Mouse (Mus musculus) thymus, postnatal 14 days (tissue): ENCODE measurements around the gene Crtc1.

ENCODE experiments used
- DNase-seq: peaks from one replicate; pipeline ENCODE4 v3.0.0; 2021

Gene Crtc1

DNA sequence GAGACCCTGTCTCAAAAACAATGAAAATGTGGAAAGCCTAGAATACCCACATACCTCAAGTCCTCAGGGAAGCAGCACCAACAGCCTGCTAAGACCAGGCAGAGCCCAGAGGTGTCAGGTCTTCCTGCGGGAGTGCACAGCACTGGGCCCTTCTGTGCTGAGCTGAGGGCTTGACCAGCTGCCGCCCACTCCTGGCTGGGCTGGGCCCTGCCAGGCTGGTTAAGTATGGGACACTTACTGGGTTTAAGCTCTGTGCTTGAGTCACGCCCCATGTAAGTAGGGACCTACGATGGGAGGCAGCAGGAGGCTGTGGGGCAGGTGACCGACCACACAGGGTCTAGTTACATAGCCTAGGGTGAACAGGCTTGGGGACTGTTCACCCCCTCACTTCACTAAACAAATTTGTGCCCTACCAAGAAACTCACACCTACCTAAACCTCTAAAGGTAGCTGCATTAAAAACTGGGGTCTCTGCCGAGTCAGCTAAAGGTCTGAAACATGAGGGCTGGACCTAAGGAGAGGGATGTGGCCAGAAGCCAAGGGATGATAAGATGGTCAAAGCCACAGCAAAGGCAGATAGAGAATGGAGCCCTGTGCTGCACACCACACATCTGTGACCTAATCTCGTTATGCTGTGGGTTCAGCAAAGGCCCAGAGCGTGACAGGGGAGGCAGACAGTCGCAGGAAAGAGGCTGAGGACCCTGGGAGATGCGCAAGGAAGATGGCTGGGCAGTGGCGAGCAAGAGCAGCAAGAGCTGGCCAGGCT lies 19.3 kb downstream of the Crtc1 start:
- no peak for DNase-seq

DNA sequence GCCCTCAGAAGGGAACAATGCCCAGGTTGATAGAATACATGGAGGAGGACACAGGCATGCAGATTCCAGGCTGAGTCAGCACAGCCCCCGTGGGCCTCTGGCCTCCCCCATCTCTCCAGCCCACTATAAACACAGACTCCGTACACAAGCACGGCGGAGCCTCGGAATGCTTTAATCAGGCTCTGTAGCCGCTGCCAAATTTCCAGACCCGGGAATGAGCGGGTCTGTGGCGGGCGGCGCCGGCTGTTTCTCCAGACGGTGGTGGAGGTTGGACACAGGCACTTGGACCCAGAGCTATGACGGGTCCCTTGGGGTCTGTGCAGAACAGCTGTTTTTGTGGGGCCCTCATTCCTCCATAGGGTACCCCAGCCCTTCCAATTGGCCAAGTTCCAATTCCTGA lies 20.4 kb downstream of the Crtc1 start:
- no peak for DNase-seq

DNA sequence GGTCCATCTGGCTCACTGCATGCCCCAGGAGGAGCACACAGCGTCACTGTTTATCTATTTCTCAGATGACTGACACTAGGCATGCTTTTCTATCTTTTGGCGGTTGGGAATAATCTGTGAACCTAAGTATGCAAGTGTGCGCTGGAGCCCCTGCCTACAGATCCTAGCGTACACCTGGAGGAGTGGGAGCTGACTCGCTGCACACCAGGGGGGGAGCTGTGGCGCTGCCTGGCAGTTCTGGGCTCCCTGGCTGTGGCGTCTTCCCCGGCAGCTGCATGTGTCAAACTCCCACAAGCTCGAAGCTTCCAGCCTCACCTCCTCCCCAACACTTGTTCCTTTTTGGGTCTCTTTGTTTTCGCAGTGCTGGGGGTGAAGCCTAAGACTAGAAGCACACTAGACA lies 21.5 kb downstream of the Crtc1 start:
- no peak for DNase-seq

DNA sequence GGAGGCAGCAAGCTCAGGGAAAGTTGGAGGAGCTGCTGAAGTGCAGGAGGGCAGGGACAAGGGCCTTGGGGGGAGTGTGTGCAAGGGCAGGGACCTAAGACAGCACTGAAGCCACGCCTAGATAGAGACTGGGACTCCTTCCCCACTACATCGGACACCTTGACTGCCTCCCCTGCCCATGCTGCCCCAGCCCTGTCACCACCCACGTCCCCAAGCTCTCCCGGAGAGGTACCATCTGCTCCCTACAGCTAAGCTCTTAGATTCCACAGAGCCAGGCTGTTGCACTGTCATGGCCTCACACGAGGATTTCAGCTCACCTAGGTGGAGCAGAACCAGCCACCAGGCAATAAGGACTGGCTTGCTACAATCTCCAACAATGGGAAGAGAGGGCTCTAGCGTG lies 22.4 kb downstream of the Crtc1 start:
- DNase-seq, result no peak

DNA sequence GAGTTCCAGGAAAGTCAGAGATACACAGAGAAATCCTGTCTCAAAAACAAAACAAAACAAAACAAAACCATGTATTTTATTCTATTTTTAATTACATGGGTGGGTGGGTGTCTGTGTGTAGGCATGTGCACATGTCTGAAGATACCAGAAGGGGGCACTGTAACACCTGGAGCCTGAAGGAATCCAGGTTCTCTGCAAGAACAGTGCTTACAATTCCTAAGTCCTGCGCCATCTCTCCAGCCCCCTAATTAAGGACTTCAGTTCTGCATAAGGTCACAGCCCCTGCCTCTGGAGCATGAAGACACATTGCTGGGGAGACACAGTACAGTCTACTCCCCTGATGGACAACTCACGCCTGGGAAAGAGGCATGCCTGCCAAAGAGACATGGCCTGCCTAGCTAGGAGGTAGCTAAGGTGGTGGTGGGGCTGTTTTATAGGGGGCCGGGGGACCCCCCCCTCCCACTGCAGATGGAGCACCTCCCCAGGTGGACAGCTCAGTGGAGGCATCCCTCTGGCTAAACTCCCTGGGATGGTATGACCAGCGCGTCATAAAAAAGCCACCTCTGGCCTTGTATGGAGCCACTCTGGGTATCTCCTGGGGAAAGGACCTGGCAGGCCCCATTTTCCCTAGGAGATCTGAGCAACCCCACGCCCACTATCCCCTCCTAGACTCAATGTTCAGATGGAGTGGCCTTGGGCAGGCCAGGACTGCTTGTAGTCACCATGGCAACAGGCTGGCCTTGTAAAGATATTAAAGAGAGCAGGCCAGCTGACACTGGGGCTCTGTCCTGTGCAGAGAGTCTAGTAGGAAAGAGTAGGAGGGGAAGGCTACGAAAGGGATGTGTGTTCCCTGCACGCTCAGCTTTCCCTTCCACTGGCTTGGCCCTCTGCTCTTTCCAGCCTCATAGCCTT lies 23.6 kb downstream of the Crtc1 start:
- DNase-seq, result peak; percentile 50

DNA sequence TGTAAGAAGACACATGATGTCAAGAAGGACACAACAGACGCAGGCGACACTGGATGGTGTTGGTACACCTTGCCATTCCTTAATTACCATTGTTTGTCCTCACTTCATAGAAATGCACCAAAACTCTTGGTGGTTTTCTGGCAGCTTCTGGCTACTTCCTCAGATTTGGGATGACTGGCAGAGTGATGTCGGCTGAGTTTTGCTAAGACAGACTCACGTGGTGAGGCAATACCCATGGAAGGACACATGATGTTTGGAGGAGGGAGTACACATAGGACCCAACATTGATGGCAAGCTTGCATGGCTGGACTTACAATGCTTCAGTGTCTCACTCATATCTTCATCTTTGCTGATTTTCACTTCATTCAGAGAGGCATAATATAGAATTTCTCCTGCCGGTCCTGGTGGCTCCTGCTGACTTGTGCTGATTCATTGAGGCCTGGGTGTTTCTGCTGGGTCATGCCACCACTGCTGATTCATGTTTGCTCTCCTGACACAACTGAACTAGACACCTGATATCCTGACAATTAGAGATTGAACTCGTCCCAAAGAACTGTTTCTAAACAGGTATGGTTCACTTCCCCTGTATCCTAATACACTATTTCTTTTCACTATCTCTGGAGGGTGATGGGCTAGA lies 25.0 kb downstream of the Crtc1 start:
- no peak for DNase-seq

DNA sequence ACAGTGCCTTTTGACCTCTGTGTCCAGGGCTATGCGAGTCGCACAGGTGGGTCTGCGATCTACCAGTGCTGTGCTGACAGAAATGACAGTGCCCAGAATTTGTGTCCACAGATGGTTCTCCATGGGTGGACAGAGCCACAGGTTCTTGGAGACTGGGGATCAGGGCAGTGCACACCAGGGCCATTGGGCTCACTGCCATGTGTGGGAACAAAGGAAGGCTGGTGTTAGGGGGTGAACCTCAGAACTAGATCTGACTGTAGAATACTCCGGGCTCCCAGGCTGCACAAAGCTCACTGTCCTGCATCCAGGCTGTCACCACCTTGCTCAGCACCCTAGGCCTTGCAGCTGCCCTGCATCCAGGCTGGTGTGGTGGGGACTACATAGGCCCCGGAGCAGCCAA lies 29.1 kb downstream of the Crtc1 start:
- no peak for DNase-seq

DNA sequence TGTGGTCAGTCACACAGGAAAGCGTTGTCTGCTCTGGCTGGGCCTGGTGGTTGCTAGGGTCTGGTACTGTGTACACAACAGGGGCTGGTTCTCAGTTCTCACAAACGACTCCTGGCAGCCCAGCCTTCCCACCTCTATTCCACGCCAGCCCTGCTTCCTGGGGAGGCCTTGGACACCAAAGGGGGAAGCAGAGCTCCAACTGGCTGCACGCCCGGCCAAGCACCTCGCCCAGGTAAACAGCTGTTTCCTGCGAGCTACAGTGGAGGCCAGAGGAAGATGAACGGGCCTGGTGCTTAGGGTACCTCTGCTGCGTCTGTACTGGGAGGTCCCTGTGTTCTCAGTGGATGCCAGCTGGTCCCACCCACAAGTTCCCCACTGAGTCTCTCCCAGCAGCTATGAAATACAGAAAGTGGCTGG lies 29.9 kb downstream of the Crtc1 start:
- DNase-seq, result no peak

DNA sequence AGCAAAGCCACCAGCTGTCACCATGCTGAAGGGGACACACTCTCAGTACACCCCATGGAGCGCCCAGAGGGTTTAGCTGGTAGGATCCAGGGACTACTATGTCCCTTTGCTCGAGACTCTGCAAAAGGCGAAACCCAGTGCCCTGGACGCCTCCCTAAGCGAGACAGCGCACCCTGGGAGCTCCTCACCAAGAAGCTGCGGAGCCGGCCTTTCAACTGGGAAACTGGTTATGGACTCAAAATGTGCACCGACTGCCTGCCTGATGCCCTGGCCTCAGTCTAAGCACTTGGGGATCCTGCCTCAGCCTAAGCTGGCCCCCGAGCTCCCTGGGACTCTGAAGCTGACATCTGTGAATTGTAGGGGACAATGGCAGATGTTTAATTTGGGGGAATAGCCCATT lies 30.4 kb downstream of the Crtc1 start:
- DNase-seq, result no peak

DNA sequence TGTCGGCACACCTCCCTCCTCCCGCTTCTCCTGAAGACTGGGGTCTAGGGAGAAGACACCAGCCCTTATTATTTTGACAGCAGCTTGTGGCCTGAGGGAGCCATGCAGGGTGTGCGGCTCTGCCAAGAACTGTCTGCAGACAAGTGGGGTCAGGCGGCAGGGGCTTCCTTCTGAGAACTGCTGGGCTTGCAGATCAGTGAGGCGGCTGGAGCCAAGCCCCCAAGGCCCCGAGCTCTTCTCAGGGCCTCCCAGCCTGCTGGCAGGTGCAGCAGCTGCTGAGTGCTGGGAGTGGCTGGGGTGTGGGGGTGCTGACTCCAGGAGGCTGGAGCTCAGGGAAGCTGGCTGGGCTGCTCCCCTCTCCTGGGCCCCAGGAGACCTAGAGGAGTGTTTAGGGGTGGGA lies 31.1 kb downstream of the Crtc1 start:
- no peak for DNase-seq

DNA sequence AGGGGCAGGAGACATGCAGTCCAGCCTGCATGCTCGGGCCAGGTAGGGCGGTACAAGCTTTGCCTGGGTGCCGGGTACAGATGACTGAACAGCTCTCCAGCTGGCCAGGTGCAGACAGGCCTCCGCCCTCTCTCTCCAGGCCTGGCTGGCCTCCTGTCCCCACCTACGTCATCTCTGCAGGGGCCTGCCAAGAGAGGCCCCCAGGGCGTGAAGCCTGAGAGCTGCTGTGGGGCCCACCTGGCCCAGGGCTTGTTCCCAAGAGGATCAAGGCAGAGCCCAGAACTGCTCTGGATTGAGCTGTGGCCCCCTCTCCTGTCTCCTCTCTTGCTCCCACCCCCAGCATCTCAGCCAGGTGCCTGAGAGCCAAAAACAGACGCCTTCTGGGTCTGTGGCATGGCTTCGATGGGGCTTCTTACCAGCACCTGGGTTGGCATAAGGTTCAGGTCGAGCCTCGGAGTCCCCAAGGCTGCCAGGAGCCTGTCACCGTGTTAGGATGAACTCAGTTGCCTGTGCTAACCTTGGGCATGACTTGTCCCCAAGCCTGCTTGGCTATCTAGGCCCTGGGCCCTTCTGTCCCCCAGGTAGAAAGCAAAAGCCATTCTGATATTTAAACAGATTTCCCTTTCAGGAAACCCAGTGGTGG lies 32.8 kb downstream of the Crtc1 start:
- DNase-seq, result no peak

DNA sequence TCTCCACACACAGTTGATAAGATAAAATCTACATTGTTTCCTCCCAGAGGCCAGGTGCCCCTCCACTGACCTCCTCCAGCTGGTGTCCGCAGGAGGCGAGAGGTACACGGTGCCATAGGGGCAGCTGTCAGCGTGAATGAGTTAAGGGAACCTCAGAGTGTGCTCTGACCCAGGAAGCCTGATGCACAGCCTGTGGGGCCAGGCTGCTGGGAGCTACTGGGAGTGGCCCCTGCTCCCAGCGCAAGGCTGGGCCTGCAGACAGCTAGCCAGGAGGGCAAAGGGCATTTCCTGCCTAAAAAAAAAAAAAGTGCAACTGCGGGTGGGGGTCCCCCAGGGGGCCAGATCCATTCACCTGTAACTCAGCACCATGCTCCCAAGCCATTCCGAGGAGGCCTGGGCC lies 34.2 kb downstream of the Crtc1 start:
- DNase-seq, result no peak

DNA sequence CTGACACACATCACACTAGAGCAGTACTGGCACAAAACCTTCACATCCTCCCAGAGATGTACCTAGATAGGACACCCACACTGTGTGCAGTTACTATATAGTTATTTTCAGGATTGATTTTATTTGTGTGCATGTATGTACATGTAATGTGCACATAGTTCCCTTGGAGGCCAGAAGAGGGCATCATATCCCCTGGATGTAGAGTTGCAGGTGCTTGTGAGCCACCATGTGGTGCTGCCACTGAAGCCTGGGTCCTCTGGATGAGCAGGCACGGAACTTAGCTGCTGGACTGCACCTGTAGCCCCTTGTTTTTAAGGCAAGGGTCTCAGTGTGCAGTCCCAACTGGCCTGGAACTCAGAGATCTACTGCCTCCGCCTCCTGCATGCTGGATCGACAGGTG lies 35.2 kb downstream of the Crtc1 start:
- DNase-seq, result no peak

DNA sequence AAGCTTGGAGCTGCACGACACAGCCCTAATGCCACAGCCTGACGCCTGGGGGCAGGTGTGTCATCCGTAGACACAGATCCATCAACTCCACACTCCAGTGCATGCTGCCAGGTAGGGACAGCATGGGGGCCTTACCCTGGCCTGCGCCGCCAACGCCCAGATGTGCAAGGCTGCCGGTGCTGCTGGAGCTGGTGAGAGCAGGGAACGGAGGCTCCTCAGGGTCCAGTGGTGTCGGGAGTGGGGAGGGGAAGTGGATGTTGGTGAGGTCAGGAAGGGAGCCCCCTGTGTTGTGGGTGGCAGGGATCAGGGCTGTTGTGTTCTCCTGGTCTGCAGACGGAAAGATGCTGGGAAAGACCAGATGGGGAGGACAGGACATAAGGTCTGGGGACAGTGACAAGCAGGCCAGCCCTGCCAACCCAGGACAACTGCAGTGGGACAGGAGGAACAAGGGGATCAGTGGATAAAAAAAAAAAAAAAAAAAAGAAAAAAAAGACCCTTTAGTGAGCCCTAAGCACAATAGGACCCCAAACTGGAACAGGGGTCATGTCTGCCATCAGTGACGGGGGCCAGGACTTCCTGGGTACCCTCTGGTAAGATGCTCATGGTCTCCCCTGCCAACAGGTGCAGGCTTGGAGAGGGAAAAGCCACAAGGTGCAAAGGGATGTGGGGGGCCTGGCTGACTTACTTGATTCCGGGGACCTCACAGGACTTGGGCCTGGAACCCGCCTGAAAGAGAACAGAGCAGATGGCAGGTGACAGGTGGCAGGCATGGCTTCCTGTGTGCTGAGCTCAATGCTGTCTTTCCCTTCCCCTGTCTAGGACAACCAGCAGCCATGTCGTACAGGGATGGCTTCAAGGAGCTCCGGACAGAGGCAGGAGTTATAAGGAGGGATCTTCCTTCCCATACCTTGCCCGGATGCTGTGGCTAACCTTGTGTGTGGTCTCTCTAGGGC lies 41.5 kb downstream of the Crtc1 start:
- DNase-seq, result peak; percentile 31

DNA sequence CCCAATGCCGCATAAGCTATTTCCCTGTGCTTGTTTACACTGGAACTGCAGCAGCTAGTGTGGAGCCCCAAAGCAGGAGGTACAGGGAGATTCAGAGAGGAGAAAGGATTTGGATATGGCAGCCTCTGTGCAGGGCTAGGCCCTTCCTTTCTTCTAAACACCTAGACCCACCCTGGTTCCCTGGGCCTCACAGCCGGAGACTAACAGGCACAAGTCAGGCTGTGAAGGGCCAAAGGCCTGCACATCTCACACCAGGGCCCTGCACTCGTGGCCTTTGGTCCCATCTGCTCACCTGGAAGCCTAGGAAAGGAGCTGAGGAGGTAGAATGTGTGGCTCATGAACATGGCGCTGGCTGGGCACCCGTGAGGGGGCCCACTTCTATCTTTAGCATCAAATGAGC lies 43.2 kb downstream of the Crtc1 start:
- DNase-seq, result no peak

DNA sequence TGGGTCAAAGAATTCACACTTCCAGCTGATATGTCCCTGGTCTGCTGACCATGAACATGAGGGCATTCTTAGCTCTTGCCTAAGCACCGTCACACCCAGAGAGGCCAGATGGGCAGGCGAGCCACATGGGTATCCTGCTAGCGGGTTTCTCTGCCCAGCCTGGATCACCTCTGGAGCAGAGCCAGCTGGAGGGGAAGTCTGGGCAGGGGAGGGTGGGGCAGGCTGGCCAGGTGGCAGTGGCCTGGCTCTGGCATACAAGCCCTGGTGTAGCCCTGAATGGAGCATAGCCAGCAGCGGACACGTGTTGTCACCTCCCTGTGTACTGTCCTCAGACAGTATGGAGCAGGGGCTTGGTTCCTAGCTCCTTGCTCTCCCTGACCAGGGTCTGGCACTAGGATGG lies 43.7 kb downstream of the Crtc1 start:
- no peak for DNase-seq

DNA sequence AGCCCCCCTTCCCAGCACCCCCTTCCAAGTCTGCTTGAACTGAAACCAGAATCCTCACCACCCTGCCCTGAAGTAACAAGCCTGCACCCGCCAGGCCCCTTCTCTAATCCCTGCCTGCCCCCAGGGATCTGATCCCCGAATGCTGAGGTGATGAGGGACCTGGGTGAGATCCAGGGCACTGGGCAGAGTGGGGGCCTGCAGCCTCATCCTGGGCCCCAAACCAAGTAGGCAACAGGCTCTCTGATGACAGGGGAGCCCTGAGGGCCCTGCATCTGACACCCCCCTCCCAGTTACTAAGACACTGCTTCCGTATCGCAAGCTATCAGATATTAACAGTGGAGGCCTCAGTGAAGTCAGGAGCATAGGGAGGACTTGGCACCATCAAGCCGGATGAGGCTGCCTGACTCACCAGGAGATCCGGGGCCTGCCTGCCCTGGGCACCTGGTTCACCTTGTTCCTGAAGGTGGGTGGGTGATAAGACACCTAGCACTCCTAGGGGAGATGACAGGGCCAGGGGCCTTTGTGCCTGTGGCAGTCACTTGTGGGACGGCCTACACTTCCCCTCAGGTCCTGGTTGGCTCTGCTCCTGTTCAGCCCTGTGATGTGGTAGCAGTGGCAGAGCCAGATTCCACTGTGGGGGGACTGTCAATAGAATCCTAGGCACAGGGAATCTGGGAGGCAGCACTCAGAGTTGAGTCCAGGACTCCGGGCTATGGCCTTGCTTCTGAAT lies 44.9 kb downstream of the Crtc1 start:
- DNase-seq, result no peak

DNA sequence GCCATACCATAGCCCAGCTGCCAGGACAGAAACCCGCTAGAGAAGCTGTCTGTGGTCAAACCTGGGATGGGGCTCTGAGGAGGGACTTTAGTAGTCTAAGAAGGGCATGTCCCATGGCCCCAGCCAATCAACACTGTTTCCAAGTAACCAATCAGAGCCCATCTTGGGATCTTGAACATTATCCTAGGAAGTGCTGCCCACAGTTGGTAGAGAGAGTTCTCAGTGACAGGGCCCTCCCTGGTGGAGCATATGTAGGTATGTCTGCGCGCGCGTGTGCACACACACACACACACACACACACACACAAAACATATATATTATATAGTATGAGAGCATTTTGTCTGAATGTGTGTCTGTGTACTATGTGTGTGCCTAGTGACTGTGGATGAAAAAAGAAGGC lies 46.3 kb downstream of the Crtc1 start:
- no peak for DNase-seq

DNA sequence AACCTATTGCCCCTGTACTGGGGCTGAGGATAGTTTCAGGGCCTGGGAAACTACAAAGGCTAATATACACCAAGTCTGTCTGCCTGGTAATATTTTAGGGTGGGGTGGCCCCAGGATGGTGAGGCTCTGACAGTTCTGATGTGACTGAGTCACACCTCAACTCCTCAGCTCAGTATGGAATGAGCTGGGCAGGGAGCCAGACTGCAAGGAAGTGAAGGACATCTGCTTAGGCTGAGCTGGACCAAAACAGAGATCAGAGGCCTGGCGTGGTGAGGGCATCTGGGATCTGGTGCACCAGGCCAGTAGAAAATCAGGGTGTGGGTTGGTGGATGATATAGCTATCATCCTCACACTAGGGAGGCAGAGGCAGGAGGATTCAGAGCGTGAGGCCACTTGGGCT lies 49.7 kb downstream of the Crtc1 start:
- DNase-seq, result no peak

DNA sequence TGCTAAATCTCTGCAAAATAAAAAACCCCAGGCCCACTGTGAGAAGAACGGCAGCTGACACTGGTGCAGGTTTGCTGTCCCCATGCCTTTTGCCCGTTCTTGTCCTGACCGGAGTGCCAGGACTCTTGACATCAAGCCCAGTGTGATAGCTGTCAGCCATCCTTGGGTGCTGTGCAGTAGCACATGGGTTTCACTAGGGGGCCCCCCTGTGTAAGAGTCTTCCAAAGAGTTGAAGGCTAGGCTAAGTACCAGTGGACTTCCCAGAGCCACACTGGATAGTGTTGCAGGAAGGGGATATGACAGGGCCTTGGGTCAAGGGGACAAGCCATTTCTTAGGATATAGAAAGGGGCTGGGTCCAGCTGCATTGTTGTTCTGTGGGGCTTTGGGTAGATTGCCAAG lies 56.1 kb downstream of the Crtc1 start:
- peak; percentile 69 for DNase-seq

DNA sequence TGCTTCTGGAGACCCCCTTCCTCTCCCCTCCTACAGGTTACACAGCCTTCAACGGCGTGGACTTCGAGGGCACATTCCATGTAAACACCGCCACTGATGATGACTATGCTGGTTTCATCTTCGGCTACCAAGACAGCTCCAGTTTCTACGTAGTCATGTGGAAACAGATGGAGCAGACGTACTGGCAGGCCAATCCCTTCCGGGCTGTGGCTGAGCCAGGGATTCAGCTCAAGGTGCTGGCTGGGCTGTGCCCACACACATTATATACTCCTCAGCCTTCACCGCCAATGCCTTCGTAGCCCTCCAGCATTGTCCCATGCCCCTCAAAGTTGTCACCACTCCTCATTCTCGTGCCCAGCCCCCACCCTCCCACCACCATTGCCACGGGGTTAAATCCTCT lies 59.3 kb downstream of the Crtc1 start:
- no peak for DNase-seq
